Mouse (Mus musculus) mammary gland, adult 2 months (tissue): ENCODE data around the gene Gm14409. TPM values are rescaled to one million over a fixed set of nuclear protein-coding genes. Genes with fewer than 3 reads are reported as not detected.

ENCODE experiments used
- polyA plus RNA-seq: library from polyadenylated mRNA; depleted of rRNA; stranded (reverse); fragments of >200 nt; gene quantifications from 2 replicates; pipeline ENCODE4 v1.2.3, GENCODE M21; 2012; ENCODE audit warnings: low replicate concordance; rRNA removed

Gm14409 gene
- not detected in 2 replicates for polyA plus RNA-seq

GRCm38 (mm10) chr2:177266936-177267335, at the start of gene Gm14409:
TSS of gene Gm14409 (minus strand) at chr2:177267036.

Other genes with a start within 250 kb of the Gm14409 start
- gene Gm14401, start 192.7 kb downstream of the Gm14409 start, polyA plus RNA-seq: not detected in 2 replicates
- 1.2 and 6.3 TPM in 2 replicates for gene Gm14410, start 60.6 kb downstream of the Gm14409 start, polyA plus RNA-seq
- gene Gm14412, start 57.3 kb upstream of the Gm14409 start, polyA plus RNA-seq: 0.11 TPM in 1 of 2 replicates, not detected in the other
- 0.60 and 3.1 TPM in 2 replicates for gene Gm14418, start 131.3 kb upstream of the Gm14409 start, polyA plus RNA-seq
- 1.6 and 7.4 TPM in 2 replicates for gene Zfp970, start 197.7 kb upstream of the Gm14409 start, polyA plus RNA-seq
- 0.54 and 3.1 TPM in 2 replicates for gene Gm14403, start 231.2 kb upstream of the Gm14409 start, polyA plus RNA-seq